Mouse (Mus musculus) left cerebral cortex, adult 6 months (tissue): ENCODE data around the gene Gm8024. TPM values are rescaled to one million over a fixed set of nuclear protein-coding genes. Genes with fewer than 3 reads are reported as not detected.

Source experiments
- long read RNA-seq, 2 experiments: library from polyadenylated mRNA; unstranded; transcript quantifications; one replicate each; pipeline ENCODE4 v2.0.0; 2019 to 2020
- polyA plus RNA-seq: library from polyadenylated mRNA; unstranded; fragments of <200 nt; fragmentation: Nextera tagmentation; gene quantifications from 2 replicates; pipeline ENCODE4 v1.2.3, GENCODE M21; 2021

The Gm8024 gene
- 0.14 TPM in 1 of 2 replicates, not detected in the other for polyA plus RNA-seq
- long read RNA-seq, experiment 1, partial matches to known transcripts: 0 of 1 reads
- long read RNA-seq, experiment 1, other reads (novel, unspliced or antisense): 1 of 1 reads
- long read RNA-seq, experiment 2: 0 reads

GRCm38 (mm10) chr14:42524182-42524581, at the start of gene Gm8024:
TSS of gene Gm8024 (minus strand) at chr14:42524282.

GRCm38 (mm10) chr14:42502249-42502648, 21.8 kb downstream of the Gm8024 start, which contains the start of gene Gm8020:
TSS of gene Gm8020 (minus strand) at chr14:42502349.

Other genes starting within 250 kb of the Gm8024 start
- gene Gm9611, start 226.9 kb downstream of the Gm8024 start, polyA plus RNA-seq: not detected in 2 replicates
- gene Gm7995, start 214.1 kb downstream of the Gm8024 start, polyA plus RNA-seq: not detected in 2 replicates
- not detected in 2 replicates for gene Gm8005, start 84.6 kb downstream of the Gm8024 start, polyA plus RNA-seq
- gene Gm8011, start 60.4 kb downstream of the Gm8024 start, polyA plus RNA-seq: not detected in 2 replicates
- gene Gm8020, start 21.9 kb downstream of the Gm8024 start, polyA plus RNA-seq: not detected in 2 replicates
- not detected in 2 replicates for gene Gm17124, start 75.6 kb upstream of the Gm8024 start, polyA plus RNA-seq
- gene Gm3633, start 117.6 kb upstream of the Gm8024 start, polyA plus RNA-seq: not detected in 2 replicates
- 0.09 TPM in 1 of 2 replicates, not detected in the other for gene Gm10378, start 131.7 kb upstream of the Gm8024 start, polyA plus RNA-seq
- gene Gm3015, start 244.5 kb upstream of the Gm8024 start, polyA plus RNA-seq: not detected in 2 replicates